Mouse (Mus musculus) layer of hippocampus, adult 2 months (tissue): Measurements from ENCODE around the gene Fabp2. TPM values are rescaled to one million over a fixed set of nuclear protein-coding genes. Genes with fewer than 3 reads are reported as not detected.

Experiments
- DNase-seq, 2 experiments: peaks; one replicate each; pipeline ENCODE4 v3.0.0; 2022; ENCODE audit warnings: low spot score in 2 of 2
- H3K27ac ChIP-seq: fragments of 200-600 bp; 2 replicates; pipeline ENCODE4 v1.8.1; 2022
- H3K4me3 ChIP-seq: fragments of 200-600 bp; 2 replicates; pipeline ENCODE4 v1.8.1; 2022; ENCODE audit warnings: mild to moderate bottlenecking
- CTCF ChIP-seq: fragments of 200-600 bp; conservative IDR thresholded peaks from 2 replicates; pipeline ENCODE4 v1.8.1; 2022; ENCODE audit warnings: antibody characterized with exemption, mild to moderate bottlenecking, moderate library complexity
- total RNA-seq, 2 experiments: library from RNA; stranded (reverse); gene quantifications; 2 replicates each; pipeline ENCODE4 v1.2.3; 2021

The Fabp2 gene
- total RNA-seq, 2 experiments from 2014 or later = not detected

- Histone ChIP-seq H3K27ac (no peak overlapping the region), H3K4me3 (no peak overlapping the region)
- no peak for TF ChIP-seq CTCF
- DNase-seq = no peak
These were observed 388 bp downstream of the Fabp2 start for GRCm38 (mm10) chr3:122895189-122895731.

- TF ChIP-seq CTCF = no peak
- no peak for DNase-seq
These were observed 3.4 kb downstream of the Fabp2 start for GRCm38 (mm10) chr3:122898254-122898653.

GRCm38 (mm10) chr3:122903746-122904433, 9.0 kb downstream of the Fabp2 start:
- Histone ChIP-seq H3K4me3 (no peak overlapping the region), H3K27ac (no peak overlapping the region)
- peak; percentile 93 for TF ChIP-seq CTCF
- DNase-seq = peak; percentile 19 to 46

More at GRCm38 (mm10) chr3:122898254-122898653, 3.4 kb downstream of the Fabp2 start:
- H3K27ac ChIP-seq = no peak overlapping the region
- no peak overlapping the region for H3K4me3 ChIP-seq

- Histone ChIP-seq H3K4me3 (no peak overlapping the region), H3K27ac (no peak overlapping the region)
- DNase-seq = no peak
- no peak for TF ChIP-seq CTCF
These were observed 13.0 kb downstream of the Fabp2 start for GRCm38 (mm10) chr3:122907841-122908240.

- no peak for TF ChIP-seq CTCF
- Histone ChIP-seq H3K27ac (no peak overlapping the region), H3K4me3 (no peak overlapping the region)
- no peak for DNase-seq
These were observed 20.6 kb downstream of the Fabp2 start for GRCm38 (mm10) chr3:122915493-122915892.

- no peak for DNase-seq
These were observed 21.4 kb downstream of the Fabp2 start for GRCm38 (mm10) chr3:122916191-122916680.

GRCm38 (mm10) chr3:122918672-122919071, 23.8 kb downstream of the Fabp2 start:
- Histone ChIP-seq H3K4me3 (no peak overlapping the region), H3K27ac (no peak overlapping the region)
- TF ChIP-seq CTCF = no peak
- DNase-seq = no peak

More at GRCm38 (mm10) chr3:122916191-122916680, 21.4 kb downstream of the Fabp2 start:
- TF ChIP-seq CTCF = no peak
- H3K4me3 ChIP-seq = no peak overlapping the region
- no peak overlapping the region for H3K27ac ChIP-seq

GRCm38 (mm10) chr3:122919260-122919659, 24.4 kb downstream of the Fabp2 start, which contains the start of gene Gm10959:
Gene Gm10959 (minus strand): TSS chr3:122919360.
- Histone ChIP-seq H3K27ac (no peak within 1 kb of the TSS), H3K4me3 (no peak within 1 kb of the TSS)
- no peak for TF ChIP-seq CTCF
- no peak for DNase-seq

GRCm38 (mm10) chr3:122920572-122921435, 25.9 kb downstream of the Fabp2 start:
- Histone ChIP-seq H3K27ac (no peak overlapping the region), H3K4me3 (no peak overlapping the region)
- no peak for DNase-seq
- TF ChIP-seq CTCF = no peak

- H3K27ac ChIP-seq = no peak overlapping the region
- no peak overlapping the region for H3K4me3 ChIP-seq
- no peak for TF ChIP-seq CTCF
- no peak for DNase-seq
These were observed 27.0 kb downstream of the Fabp2 start for GRCm38 (mm10) chr3:122921676-122922527.

GRCm38 (mm10) chr3:122923147-122923546, 28.3 kb downstream of the Fabp2 start:
- H3K27ac ChIP-seq = no peak overlapping the region
- no peak for TF ChIP-seq CTCF
- no peak for DNase-seq
- H3K4me3 ChIP-seq = no peak overlapping the region

GRCm38 (mm10) chr3:122924009-122924914, 29.4 kb downstream of the Fabp2 start, which contains the start of gene 1810037I17Rik:
Gene 1810037I17Rik (plus strand): TSS chr3:122924203.
- peak; percentile 56 for TF ChIP-seq CTCF
- DNase-seq = peak; percentile 97
- Histone ChIP-seq H3K27ac (peak within 1 kb of the TSS; percentile 81), H3K4me3 (peak within 1 kb of the TSS; percentile 81)
